Mouse (Mus musculus): ENCODE measurements around the gene Olfr640. TPM values are rescaled to one million over a fixed set of nuclear protein-coding genes. Genes with fewer than 3 reads are reported as not detected.

The Olfr640 gene
- polyA plus RNA-seq, 1 experiment from 2014 or later, result not detected

DNA sequence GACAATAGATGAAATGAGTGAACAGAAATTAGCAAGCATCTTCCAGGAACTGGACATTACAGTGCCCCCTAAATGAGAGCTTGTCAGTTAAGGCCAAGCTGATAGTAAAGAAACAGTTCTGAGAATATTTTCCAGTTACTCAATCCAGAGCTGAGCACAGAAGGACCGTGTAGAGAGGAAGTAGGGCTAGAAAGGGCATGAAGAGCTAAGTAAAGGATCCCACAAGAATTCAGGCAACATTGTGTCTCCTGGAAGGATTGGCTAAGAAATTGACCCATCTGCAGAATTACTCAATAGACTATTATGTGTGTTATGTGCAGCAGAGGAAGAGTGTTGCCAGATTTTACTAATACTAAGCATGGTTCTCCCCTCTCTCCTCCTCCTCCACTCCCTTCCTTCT, 53.6 kb downstream of the Olfr640 start:
- Histone ChIP-seq H3K9me3 (no peaks in the 10 kb centered on the region), H3K9ac (no peak overlapping the region), H3K4me1 (no peaks in the 10 kb centered on the region), H3K27ac (no peak overlapping the region), H3K27me3 (no peaks in the 10 kb centered on the region), H3K36me3 (replicated peaks) (no peaks in the 10 kb centered on the region), H3K4me2 (no peak overlapping the region), H3K4me3 (replicated peaks) (no peak overlapping the region)
- no peak for ATAC-seq (ENCODE audit: low FRiP score)
- whole genome bisulfite sequencing, result 56% methylated on average over 1 of the region's 1 CpGs

GRCm38 (mm10) chr7:103970852-103971251, 54.5 kb downstream of the Olfr640 start, which contains the start of gene Olfr635:
Olfr635 (plus strand) TSS chr7:103971152.
- no peaks in the 10 kb centered on the region for H3K4me1 ChIP-seq
- no peaks in the 10 kb centered on the region for H3K36me3 ChIP-seq (replicated peaks)
- no peaks in the 10 kb centered on the region for H3K27me3 ChIP-seq
- no peaks in the 10 kb centered on the region for H3K9me3 ChIP-seq
- no peak within 1 kb of the TSS for H3K9ac ChIP-seq
- H3K27ac ChIP-seq, result no peak within 1 kb of the TSS
- no peak for ATAC-seq (ENCODE audit: low FRiP score)
- no peak within 1 kb of the TSS for H3K4me2 ChIP-seq
- 86% methylated on average over 1 of the region's 1 CpGs for WGBS
- no peak within 1 kb of the TSS for H3K4me3 ChIP-seq (replicated peaks)

Other genes starting within 250 kb of the Olfr640 start
- not detected in 2 replicates for gene Olfr68, start 245.9 kb downstream of the Olfr640 start, polyA plus RNA-seq (2016; fragmentation: Nextera tagmentation; extraction: Ambion mirVana)
- gene Olfr67, start 233.8 kb downstream of the Olfr640 start, polyA plus RNA-seq (2016; fragmentation: Nextera tagmentation; extraction: Ambion mirVana), result not detected in 2 replicates
- 599 and 788 TPM in 2 replicates for gene Hbb-bt, start 211.6 kb downstream of the Olfr640 start, polyA plus RNA-seq (2016; fragmentation: Nextera tagmentation; extraction: Ambion mirVana)
- 465 and 620 TPM in 2 replicates for gene Hbb-bs, start 197.5 kb downstream of the Olfr640 start, polyA plus RNA-seq (2016; fragmentation: Nextera tagmentation; extraction: Ambion mirVana)
- 0.50 TPM in 1 of 2 replicates, not detected in the other for gene Hbb-bh2, start 185.1 kb downstream of the Olfr640 start, polyA plus RNA-seq (2016; fragmentation: Nextera tagmentation; extraction: Ambion mirVana)
- gene Hbb-bh1, start 182.4 kb downstream of the Olfr640 start, polyA plus RNA-seq (2016; fragmentation: Nextera tagmentation; extraction: Ambion mirVana), result 427 and 624 TPM in 2 replicates
- 6,398 and 8,559 TPM in 2 replicates for gene Hbb-y, start 172.4 kb downstream of the Olfr640 start, polyA plus RNA-seq (2016; fragmentation: Nextera tagmentation; extraction: Ambion mirVana)
- not detected in 2 replicates for gene Olfr66, start 139.3 kb downstream of the Olfr640 start, polyA plus RNA-seq (2016; fragmentation: Nextera tagmentation; extraction: Ambion mirVana)
- not detected in 2 replicates for gene Olfr64, start 131.1 kb downstream of the Olfr640 start, polyA plus RNA-seq (2016; fragmentation: Nextera tagmentation; extraction: Ambion mirVana)
- not detected in 2 replicates for gene Olfr65, start 122.1 kb downstream of the Olfr640 start, polyA plus RNA-seq (2016; fragmentation: Nextera tagmentation; extraction: Ambion mirVana)
- gene Olfr631, start 96.7 kb downstream of the Olfr640 start, polyA plus RNA-seq (2016; fragmentation: Nextera tagmentation; extraction: Ambion mirVana), result not detected in 2 replicates
- gene Olfr632, start 91.2 kb downstream of the Olfr640 start, polyA plus RNA-seq (2016; fragmentation: Nextera tagmentation; extraction: Ambion mirVana), result not detected in 2 replicates
- not detected in 2 replicates for gene Olfr633, start 81.1 kb downstream of the Olfr640 start, polyA plus RNA-seq (2016; fragmentation: Nextera tagmentation; extraction: Ambion mirVana)
- gene Olfr635, start 54.4 kb downstream of the Olfr640 start, polyA plus RNA-seq (2016; fragmentation: Nextera tagmentation; extraction: Ambion mirVana), result not detected in 2 replicates
- gene Olfr638, start 26.8 kb downstream of the Olfr640 start, polyA plus RNA-seq (2016; fragmentation: Nextera tagmentation; extraction: Ambion mirVana), result not detected in 2 replicates
- gene Olfr639, start 8.3 kb downstream of the Olfr640 start, polyA plus RNA-seq (2016; fragmentation: Nextera tagmentation; extraction: Ambion mirVana), result 0.04 TPM in 1 of 2 replicates, not detected in the other
- gene Olfr641, start 9.9 kb upstream of the Olfr640 start, polyA plus RNA-seq (2016; fragmentation: Nextera tagmentation; extraction: Ambion mirVana), result not detected in 2 replicates
- gene Olfr642, start 27.1 kb upstream of the Olfr640 start, polyA plus RNA-seq (2016; fragmentation: Nextera tagmentation; extraction: Ambion mirVana), result not detected in 2 replicates
- gene 4930516K23Rik, start 35.9 kb upstream of the Olfr640 start, polyA plus RNA-seq (2016; fragmentation: Nextera tagmentation; extraction: Ambion mirVana), result not detected in 2 replicates
- not detected in 2 replicates for gene Olfr644, start 46.3 kb upstream of the Olfr640 start, polyA plus RNA-seq (2016; fragmentation: Nextera tagmentation; extraction: Ambion mirVana)
- gene Olfr645, start 59.9 kb upstream of the Olfr640 start, polyA plus RNA-seq (2016; fragmentation: Nextera tagmentation; extraction: Ambion mirVana), result not detected in 2 replicates
- not detected in 2 replicates for gene Olfr646, start 79.3 kb upstream of the Olfr640 start, polyA plus RNA-seq (2016; fragmentation: Nextera tagmentation; extraction: Ambion mirVana)
- gene Ubqln5, start 104.3 kb upstream of the Olfr640 start, polyA plus RNA-seq (2016; fragmentation: Nextera tagmentation; extraction: Ambion mirVana), result not detected in 2 replicates
- not detected in 2 replicates for gene Olfr643, start 111.8 kb upstream of the Olfr640 start, polyA plus RNA-seq (2016; fragmentation: Nextera tagmentation; extraction: Ambion mirVana)
- not detected in 2 replicates for gene Ubqln3, start 117.7 kb upstream of the Olfr640 start, polyA plus RNA-seq (2016; fragmentation: Nextera tagmentation; extraction: Ambion mirVana)
- gene Ubqlnl, start 125.0 kb upstream of the Olfr640 start, polyA plus RNA-seq (2016; fragmentation: Nextera tagmentation; extraction: Ambion mirVana), result not detected in 2 replicates
- not detected in 2 replicates for gene Olfm5, start 139.3 kb upstream of the Olfr640 start, polyA plus RNA-seq (2016; fragmentation: Nextera tagmentation; extraction: Ambion mirVana)
- 0.41 and 0.51 TPM in 2 replicates for gene Olfr648, start 157.8 kb upstream of the Olfr640 start, polyA plus RNA-seq (2016; fragmentation: Nextera tagmentation; extraction: Ambion mirVana)
- not detected in 2 replicates for gene Olfr649, start 170.4 kb upstream of the Olfr640 start, polyA plus RNA-seq (2016; fragmentation: Nextera tagmentation; extraction: Ambion mirVana)
- gene Trim6, start 193.2 kb upstream of the Olfr640 start, polyA plus RNA-seq (2016; fragmentation: Nextera tagmentation; extraction: Ambion mirVana), result 0.62 and 1.1 TPM in 2 replicates
- 0.53 and 1.1 TPM in 2 replicates for gene Trim34a, start 218.9 kb upstream of the Olfr640 start, polyA plus RNA-seq (2016; fragmentation: Nextera tagmentation; extraction: Ambion mirVana)

Data from forebrain, embryonic 12.5 days (tissue).